Mouse (Mus musculus) liver, embryonic 12.5 days (tissue): ENCODE data around the gene Amer3. TPM values are rescaled to one million over a fixed set of nuclear protein-coding genes. Genes with fewer than 3 reads are reported as not detected.
A peak's percentile ranks its signal among the peaks of the same experiment; 100 is the strongest.

ENCODE experiments used
- ATAC-seq: fragments of 200-750 bp; cut with Nextera tagmentation; 2 replicates; pipeline ENCODE4 v1.8.0; 2017; ENCODE audit warnings: moderate number of reproducible peaks, mild to moderate bottlenecking, moderate library complexity
- H3K27ac ChIP-seq: fragments of 300-500 bp; sonication (generic); 2 replicates; pipeline ENCODE4 v1.5.1; 2016; ENCODE audit warnings: mild to moderate bottlenecking
- H3K27me3 ChIP-seq: fragments of 300-500 bp; sonication (generic); replicated peaks from 2 replicates; pipeline ENCODE4 v1.6.1; 2016; ENCODE audit warnings: mild to moderate bottlenecking, moderate library complexity
- H3K36me3 ChIP-seq: fragments of 300-500 bp; sonication (generic); 2 replicates; pipeline ENCODE4 v1.6.1; 2016; ENCODE audit warnings: mild to moderate bottlenecking, moderate library complexity
- H3K4me1 ChIP-seq: fragments of 300-500 bp; sonication (generic); 2 replicates; pipeline ENCODE4 v1.6.1; 2016
- H3K4me2 ChIP-seq: fragments of 300-500 bp; sonication (generic); 2 replicates; pipeline ENCODE4 v1.6.1; 2016; ENCODE audit warnings: mild to moderate bottlenecking, moderate library complexity
- H3K4me3 ChIP-seq: fragments of 300-500 bp; sonication (generic); 2 replicates; pipeline ENCODE4 v1.5.1; 2016; ENCODE audit warnings: mild to moderate bottlenecking, moderate library complexity
- H3K9ac ChIP-seq: fragments of 300-500 bp; sonication (generic); 2 replicates; pipeline ENCODE4 v1.6.1; 2016; ENCODE audit warnings: mild to moderate bottlenecking, moderate library complexity
- H3K9me3 ChIP-seq: fragments of 300-500 bp; sonication (generic); replicated peaks from 2 replicates; pipeline ENCODE4 v1.6.1; 2016; ENCODE audit warnings: mild to moderate bottlenecking, moderate library complexity
- WGBS: fragments of 180-500 bp; shearing (Covaris S2); methylation state at CpG from one replicate; pipeline ENCODE4 v1.1.7; 2016; ENCODE audit not compliant: insufficient replicate concordance; 5-methylcytosine and 5-hydroxymethylcytosine counted together
- polyA plus RNA-seq: library from polyadenylated mRNA; unstranded; fragments of >200 nt; fragmentation: Nextera tagmentation; extraction: Ambion mirVana; gene quantifications from 2 replicates; pipeline ENCODE4 v1.2.1, GENCODE M21; 2016

Gene Amer3
- polyA plus RNA-seq, 1 experiment from 2014 or later: not detected

DNA sequence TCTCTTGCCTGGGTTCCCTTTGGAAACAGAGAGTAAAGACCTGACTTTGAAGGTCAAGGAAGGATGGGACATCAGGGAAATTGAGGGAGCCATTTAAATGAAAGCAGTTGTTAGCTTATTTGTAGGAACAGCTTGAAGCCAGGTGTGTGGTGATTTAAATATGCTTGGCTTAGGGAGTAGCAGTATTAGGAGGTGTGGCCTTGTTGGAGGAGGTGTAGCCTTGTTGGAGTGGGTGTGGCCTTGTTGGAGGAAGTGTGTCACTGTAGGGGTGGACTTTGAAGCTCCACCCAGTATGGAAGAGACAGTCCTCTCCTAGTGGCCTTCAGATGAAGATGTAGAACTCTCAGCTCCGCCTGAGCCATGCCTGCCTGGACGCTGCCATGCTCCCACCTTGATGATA is 9.6 kb upstream of the Amer3 start:
- H3K27me3 ChIP-seq: no peaks in the 10 kb centered on the region
- no peak overlapping the region for H3K27ac ChIP-seq
- H3K4me1 ChIP-seq: no peaks in the 10 kb centered on the region
- no peak overlapping the region for H3K4me3 ChIP-seq
- no peaks in the 10 kb centered on the region for H3K9me3 ChIP-seq
- H3K9ac ChIP-seq: no peak overlapping the region
- ATAC-seq: no peak
- WGBS: 81% methylated on average over 2 of the region's 2 CpGs
- H3K36me3 ChIP-seq: no peaks in the 10 kb centered on the region
- no peak overlapping the region for H3K4me2 ChIP-seq

DNA sequence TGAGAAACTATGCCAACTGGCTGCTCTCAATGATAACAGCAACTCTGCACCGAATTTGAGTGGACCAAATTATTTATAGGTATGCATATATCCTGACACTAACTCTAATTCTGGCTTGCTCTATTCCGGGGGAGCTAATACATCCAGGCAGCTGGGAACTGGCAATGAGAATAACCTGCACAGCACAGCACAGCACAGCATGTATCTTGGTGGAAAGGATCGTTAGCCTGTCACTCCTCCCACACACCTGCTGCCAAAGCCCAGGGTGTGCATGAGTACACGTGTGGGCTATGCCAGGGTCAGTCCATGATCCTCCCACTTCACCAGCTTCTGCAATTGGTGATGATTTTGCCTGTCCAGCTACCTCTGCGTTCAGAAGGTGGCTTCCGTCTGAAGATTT is 8.0 kb upstream of the Amer3 start:
- WGBS: 65% methylated on average over 6 of the region's 6 CpGs
- Histone ChIP-seq H3K4me2 (no peak overlapping the region), H3K27ac (no peak overlapping the region), H3K4me3 (no peak overlapping the region), H3K36me3 (no peaks in the 10 kb centered on the region), H3K9me3 (no peaks in the 10 kb centered on the region), H3K4me1 (no peaks in the 10 kb centered on the region), H3K9ac (no peak overlapping the region), H3K27me3 (no peaks in the 10 kb centered on the region)
- no peak for ATAC-seq

DNA sequence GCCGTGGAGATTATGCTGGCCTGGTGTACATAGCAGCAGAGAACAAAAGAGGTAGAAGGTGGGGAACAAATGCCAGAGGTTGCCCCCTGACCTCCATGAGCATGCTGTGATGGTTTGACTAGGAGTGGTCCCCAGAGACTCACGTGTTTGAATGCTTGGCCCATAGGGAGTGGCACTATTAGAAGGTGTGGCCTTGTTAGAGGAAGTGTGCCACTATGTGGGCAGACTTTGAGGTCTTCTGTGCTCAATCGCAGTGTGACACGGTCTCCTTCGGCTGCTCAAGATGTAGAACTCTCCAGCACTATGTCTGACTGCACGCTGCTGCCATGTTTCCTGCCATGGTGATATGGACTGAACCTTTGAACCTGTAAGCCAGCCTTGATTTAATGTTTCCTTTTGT is 6.2 kb upstream of the Amer3 start:
- no peak overlapping the region for H3K4me3 ChIP-seq
- no peak for ATAC-seq
- H3K4me1 ChIP-seq: no peaks in the 10 kb centered on the region
- H3K36me3 ChIP-seq: no peaks in the 10 kb centered on the region
- H3K9ac ChIP-seq: no peak overlapping the region
- no peak overlapping the region for H3K27ac ChIP-seq
- no peak overlapping the region for H3K4me2 ChIP-seq
- WGBS: 63% methylated on average over 6 of the region's 6 CpGs
- H3K9me3 ChIP-seq: no peaks in the 10 kb centered on the region
- H3K27me3 ChIP-seq: peaks cover 6% of the 10 kb centered on the region

DNA sequence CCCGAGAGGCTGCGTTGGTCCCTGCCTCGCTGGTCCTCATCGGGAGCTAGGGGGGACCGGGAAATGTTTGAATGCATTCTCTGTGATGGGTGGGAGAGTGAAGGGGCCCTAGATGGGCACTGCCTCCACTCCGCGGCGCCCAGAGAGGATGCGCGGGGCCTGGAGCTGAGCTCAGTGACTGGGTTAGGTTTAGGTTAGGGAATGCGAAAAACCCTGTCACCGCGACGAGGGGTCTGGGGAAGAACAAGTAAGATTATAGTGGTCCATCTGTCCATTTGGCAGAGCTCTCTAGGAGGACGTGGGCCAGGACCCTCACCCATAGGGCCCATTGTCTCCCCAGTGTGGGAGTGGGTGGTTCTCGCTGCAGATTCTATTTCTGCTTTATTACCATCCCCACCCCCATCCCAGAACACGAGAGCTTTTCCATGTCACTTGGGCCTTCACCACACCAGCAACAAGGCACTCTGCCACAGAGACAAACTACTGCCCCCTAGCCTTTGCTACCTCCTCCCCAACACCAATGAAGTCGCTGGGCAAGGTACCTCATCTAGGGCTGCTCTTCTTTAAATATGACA is 412 bp downstream of the Amer3 start:
- H3K27ac ChIP-seq: no peak overlapping the region
- H3K4me2 ChIP-seq: peak overlapping the region; percentile 61
- no peaks in the 10 kb centered on the region for H3K9me3 ChIP-seq
- 0 out of 2 replicates have a peak, but pooled peaks have one; percentile 8 for ATAC-seq
- no peaks in the 10 kb centered on the region for H3K36me3 ChIP-seq
- H3K4me3 ChIP-seq: peak overlapping the region; percentile 24; the same call in 1 of the 2 replicates
- H3K4me1 ChIP-seq: 0 out of 2 replicates have a peak, but pooled peaks cover 6% of the 10 kb centered on the region
- WGBS: 3% methylated on average over 18 of the region's 18 CpGs
- H3K9ac ChIP-seq: no peak overlapping the region
- peaks cover 26% of the 10 kb centered on the region for H3K27me3 ChIP-seq

DNA sequence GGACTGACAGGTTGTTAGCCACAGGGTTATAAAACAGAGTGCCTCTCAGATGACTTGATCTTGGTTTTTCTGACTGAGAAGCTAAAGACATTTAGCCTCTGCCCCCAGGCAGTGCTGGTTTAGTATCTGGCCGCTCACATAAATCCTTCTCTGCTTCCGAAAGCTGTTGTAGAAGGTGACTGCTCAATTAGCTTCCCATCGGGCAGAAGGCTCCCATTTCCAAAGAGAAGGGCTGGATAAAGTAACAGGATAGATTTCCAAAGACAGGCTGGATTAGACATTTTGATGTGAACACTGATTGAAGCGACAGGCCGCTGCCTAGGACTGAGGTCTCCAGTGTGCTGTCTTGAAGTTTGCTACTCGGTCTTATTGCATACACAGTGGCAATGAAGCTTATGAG is 2.8 kb downstream of the Amer3 start:
- Histone ChIP-seq H3K4me2 (no peak overlapping the region), H3K9me3 (no peaks in the 10 kb centered on the region), H3K27me3 (peaks cover 23% of the 10 kb centered on the region), H3K36me3 (no peaks in the 10 kb centered on the region), H3K4me1 (0 out of 2 replicates have a peak, but pooled peaks cover 6% of the 10 kb centered on the region), H3K27ac (no peak overlapping the region), H3K4me3 (no peak overlapping the region), H3K9ac (no peak overlapping the region)
- no peak for ATAC-seq
- WGBS: 66% methylated on average over 6 of the region's 6 CpGs

DNA sequence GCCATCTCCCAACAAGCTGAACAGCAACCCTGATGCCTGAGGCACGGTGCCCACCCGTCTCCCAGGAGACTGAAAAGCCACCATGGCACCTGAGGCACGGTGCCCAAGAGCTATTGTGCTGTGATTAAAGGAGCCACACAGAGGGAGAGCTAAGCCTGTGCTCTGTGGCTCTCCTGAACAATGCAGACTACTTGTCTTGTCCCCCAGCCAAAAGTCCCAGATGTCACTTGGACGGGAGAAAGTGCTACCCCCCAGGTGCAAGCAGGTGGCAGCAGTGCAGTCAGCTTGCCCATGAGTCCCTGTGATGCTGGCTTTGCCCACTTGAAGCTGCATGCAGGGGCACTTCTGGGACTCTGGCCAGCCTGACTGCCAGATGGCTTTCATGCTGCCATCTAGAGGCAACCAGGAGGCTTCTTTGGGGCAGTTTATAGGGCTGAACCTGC is 4.4 kb downstream of the Amer3 start:
- 26% methylated on average over 4 of the region's 4 CpGs for WGBS
- no peaks in the 10 kb centered on the region for H3K36me3 ChIP-seq
- no peak for ATAC-seq
- H3K27me3 ChIP-seq: peaks cover 14% of the 10 kb centered on the region
- H3K4me1 ChIP-seq: 0 out of 2 replicates have a peak, but pooled peaks cover 5% of the 10 kb centered on the region
- no peaks in the 10 kb centered on the region for H3K9me3 ChIP-seq
- no peak overlapping the region for H3K27ac ChIP-seq
- H3K4me3 ChIP-seq: no peak overlapping the region
- no peak overlapping the region for H3K4me2 ChIP-seq
- no peak overlapping the region for H3K9ac ChIP-seq

DNA sequence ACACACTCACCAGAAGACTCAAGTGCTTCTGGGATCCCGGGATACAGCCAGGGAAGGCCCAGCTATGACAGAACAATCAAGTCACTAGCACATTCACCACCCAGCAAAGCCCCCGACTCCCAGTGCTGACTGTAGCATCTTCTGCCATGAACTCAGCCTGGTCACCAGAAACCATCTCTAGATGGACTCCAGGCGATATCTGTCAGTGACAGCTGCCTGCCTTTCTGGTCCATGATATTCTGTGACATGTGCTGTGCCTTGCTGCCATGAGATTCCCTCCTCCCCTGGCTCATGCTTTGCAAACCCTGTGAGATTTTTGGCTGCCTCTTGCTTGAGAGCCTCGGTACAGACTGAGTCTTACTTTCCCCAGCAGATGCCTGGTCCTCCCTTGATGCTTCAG is 5.3 kb downstream of the Amer3 start:
- H3K4me3 ChIP-seq: no peak overlapping the region
- no peak overlapping the region for H3K9ac ChIP-seq
- no peaks in the 10 kb centered on the region for H3K9me3 ChIP-seq
- no peaks in the 10 kb centered on the region for H3K4me1 ChIP-seq
- 46% methylated on average over 4 of the region's 4 CpGs for WGBS
- H3K27ac ChIP-seq: no peak overlapping the region
- H3K36me3 ChIP-seq: no peaks in the 10 kb centered on the region
- H3K27me3 ChIP-seq: peaks cover 5% of the 10 kb centered on the region
- no peak overlapping the region for H3K4me2 ChIP-seq
- ATAC-seq: no peak

DNA sequence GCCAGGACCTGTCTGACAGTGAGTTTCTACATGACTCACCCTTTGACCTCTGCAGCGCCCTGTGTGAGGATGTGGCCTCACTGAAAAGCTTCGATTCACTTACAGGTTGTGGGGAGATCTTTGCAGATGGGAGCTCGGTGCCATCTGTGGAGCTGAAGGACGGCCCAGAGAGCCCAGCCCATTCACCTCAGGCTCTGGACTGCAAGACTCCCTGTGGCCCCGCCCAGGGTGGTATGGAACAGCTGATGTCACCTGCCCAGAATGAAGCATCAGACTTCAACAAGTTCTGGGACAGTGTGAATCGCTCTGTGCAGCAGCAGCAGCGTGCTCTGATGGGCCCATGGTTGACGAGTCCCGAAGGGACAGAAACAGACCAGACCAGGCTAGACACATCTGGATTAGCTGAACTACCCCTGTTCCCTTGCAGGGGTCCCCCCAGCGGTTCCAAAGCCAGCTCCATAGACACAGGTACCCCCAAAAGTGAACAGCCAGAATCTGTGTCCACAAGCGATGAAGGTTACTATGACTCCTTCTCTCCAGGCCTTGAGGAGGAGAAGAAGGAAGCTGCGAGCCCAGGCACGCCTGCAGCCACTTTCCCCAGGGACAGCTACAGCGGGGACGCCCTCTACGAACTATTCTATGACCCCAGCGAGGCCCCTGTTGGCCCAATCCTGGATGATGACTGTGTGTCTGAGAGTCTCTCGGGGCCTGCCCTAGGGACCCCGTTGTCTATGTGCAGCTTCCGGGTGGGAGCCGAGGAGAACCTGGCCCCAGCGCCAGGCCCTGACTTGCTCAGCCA is 8.0 kb downstream of the Amer3 start:
- WGBS: 68% methylated on average over 22 of the region's 22 CpGs
- H3K4me1 ChIP-seq: no peaks in the 10 kb centered on the region
- H3K4me3 ChIP-seq: no peak overlapping the region
- H3K9ac ChIP-seq: no peak overlapping the region
- H3K9me3 ChIP-seq: no peaks in the 10 kb centered on the region
- H3K27me3 ChIP-seq: no peaks in the 10 kb centered on the region
- no peak overlapping the region for H3K4me2 ChIP-seq
- ATAC-seq: no peak
- H3K27ac ChIP-seq: no peak overlapping the region
- no peaks in the 10 kb centered on the region for H3K36me3 ChIP-seq

DNA sequence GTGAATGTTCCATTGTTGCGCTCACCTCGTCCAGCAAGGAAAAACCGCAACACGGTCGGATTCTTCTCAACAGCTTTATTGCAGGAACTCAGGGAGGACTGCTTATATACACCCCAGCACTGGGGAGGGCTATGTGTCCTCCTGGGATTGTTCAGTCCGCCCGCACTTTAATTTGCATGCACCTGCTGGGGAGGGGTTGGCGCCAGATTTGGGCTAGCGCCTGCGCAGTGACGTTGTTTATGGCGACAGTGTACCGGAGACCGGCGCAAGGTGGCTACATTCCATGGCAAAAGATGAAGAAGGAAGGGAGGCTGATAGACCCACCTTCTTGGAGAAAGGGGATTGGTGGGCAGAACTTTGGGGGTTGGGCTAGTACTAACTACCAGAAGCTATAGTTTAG is 20.5 kb downstream of the Amer3 start:
- Histone ChIP-seq H3K9ac (no peak overlapping the region), H3K9me3 (no peaks in the 10 kb centered on the region), H3K4me2 (no peak overlapping the region), H3K27me3 (no peaks in the 10 kb centered on the region), H3K4me3 (no peak overlapping the region), H3K27ac (no peak overlapping the region), H3K4me1 (no peaks in the 10 kb centered on the region), H3K36me3 (no peaks in the 10 kb centered on the region)
- no peak for ATAC-seq
- WGBS: 66% methylated on average over 15 of the region's 15 CpGs

DNA sequence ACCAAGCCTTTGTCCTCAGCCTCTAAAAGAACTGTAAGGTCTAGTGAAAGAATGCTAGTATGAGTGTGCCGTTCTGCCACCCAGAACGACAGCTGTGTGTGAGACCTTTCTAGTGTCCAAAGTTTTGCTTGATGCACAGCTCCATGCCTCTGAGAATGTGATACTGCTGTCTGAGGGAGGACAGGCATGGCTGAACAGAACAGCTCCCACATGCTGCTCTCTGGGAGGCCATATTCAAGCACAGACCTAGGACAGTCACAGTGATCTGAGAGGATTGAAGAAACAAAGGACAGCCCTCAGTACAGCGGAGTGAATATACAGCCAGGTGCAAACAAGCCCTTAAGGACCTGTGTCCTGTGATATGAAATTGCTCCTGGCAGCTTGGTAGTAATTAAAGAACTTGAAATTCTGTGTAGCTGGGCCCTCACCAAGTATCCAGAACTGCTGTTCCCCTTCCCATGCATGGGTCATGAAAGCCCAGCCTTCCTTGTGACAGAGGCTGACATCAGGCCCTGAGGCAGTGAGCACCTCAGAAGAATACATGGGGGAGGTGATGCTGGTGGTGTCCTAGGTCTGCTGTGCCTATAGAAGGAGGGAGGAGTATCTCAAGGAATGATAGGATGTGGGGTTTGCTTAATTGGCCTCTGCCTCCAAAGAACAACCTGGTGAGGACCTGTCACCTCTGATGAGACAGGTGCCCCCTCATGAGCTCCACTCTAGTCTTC is 22.0 kb downstream of the Amer3 start:
- Histone ChIP-seq H3K27ac (no peak overlapping the region), H3K27me3 (no peaks in the 10 kb centered on the region), H3K9ac (no peak overlapping the region), H3K4me2 (no peak overlapping the region), H3K36me3 (no peaks in the 10 kb centered on the region), H3K4me1 (no peaks in the 10 kb centered on the region), H3K4me3 (no peak overlapping the region), H3K9me3 (no peaks in the 10 kb centered on the region)
- no peak for ATAC-seq
- 70% methylated on average over 3 of the region's 3 CpGs for WGBS

DNA sequence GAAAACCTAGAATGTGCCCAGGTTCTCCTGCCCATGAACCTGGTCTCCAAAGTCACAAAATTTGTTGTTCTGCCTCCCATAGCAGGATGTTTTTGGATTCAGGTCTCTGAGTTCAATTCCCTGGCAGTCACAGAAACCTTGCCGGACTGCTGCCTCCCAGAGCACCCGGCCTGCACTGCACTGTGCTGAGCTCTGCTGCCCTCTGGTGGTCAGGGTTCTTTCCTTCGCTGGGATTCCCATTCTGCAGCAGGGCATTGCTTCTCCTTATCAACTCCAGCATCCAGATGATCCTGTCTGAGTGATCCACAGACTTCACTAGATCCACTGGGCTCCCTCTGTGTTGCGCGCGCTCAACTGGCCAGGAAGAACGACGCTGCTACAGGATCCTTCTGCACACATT is 22.9 kb downstream of the Amer3 start:
- Histone ChIP-seq H3K4me3 (no peak overlapping the region), H3K27me3 (no peaks in the 10 kb centered on the region), H3K4me1 (no peaks in the 10 kb centered on the region), H3K9ac (no peak overlapping the region), H3K36me3 (no peaks in the 10 kb centered on the region), H3K9me3 (no peaks in the 10 kb centered on the region), H3K4me2 (no peak overlapping the region), H3K27ac (no peak overlapping the region)
- ATAC-seq: no peak
- 19% methylated on average over 8 of the region's 8 CpGs for WGBS

DNA sequence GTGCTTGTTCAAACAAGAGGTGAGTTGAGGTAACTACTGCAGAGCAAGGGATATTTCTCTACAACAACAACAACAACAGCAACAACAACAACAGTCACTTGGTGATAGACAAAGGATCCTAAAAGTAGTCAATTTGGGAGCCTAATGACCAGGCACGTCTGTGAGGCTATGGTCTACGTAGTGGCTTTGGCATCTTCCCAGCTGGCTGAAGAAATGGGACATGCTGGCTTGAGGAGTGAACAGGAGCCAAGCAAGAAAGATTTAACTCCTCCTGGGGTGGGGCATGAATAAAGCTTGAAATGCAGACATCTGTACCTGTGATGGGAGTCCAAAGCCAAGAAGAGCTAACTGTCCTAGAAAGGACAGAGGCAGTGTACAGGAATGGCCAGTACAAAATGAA is 34.3 kb downstream of the Amer3 start:
- 65% methylated on average over 2 of the region's 2 CpGs for WGBS
- Histone ChIP-seq H3K27me3 (no peaks in the 10 kb centered on the region), H3K4me2 (no peak overlapping the region), H3K9me3 (no peaks in the 10 kb centered on the region), H3K4me3 (no peak overlapping the region), H3K36me3 (no peaks in the 10 kb centered on the region), H3K27ac (no peak overlapping the region), H3K9ac (no peak overlapping the region), H3K4me1 (no peaks in the 10 kb centered on the region)
- no peak for ATAC-seq
